Mouse (Mus musculus): ENCODE measurements around the gene Mprip. TPM values are rescaled to one million over a fixed set of nuclear protein-coding genes. Genes with fewer than 3 reads are reported as not detected.

Mprip gene
- polyA plus RNA-seq, 1 experiment: 246 TPM

DNA sequence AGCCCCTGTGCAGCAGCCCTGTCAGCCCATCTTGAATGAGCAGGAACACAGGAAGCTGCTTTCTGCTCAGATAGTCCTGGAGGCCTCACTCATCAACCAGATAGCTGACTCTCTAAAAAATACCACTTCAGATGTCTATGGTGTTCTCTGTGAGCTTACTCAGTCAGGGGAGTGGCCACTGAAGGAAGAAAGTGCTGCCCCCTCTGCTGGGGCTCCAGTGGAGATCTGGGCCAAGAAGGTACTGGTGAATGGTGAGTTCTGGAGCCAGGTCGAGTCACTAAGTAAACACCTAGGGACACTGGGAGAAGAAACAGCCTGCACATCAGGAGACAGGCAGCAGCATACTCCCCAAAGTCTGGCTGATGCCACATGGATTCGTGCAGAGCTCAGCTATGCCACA is 98.5 kb downstream of the Mprip start:
- Histone ChIP-seq H3K27ac (ENCODE audit: control insufficient read depth, insufficient read depth, low read depth, low read length) (no peak overlapping the region), H3K4me3 (ENCODE audit: control insufficient read depth, low read depth, low read length) (no peak overlapping the region), H3K27me3 (ENCODE audit: control insufficient read depth, insufficient read depth, low read length) (no peaks in the 10 kb centered on the region), H3K36me3 (ENCODE audit: control insufficient read depth, insufficient read depth, low read length) (peaks cover 2% of the 10 kb centered on the region; the same call in 1 of the 2 replicates), H3K4me1 (ENCODE audit: control insufficient read depth, insufficient read depth, low read length) (no peaks in the 10 kb centered on the region; the same call in 1 of the 2 replicates)
- no peak for TF ChIP-seq POLR2A (IDR thresholded peaks at IDR 0.05; ENCODE audit: control insufficient read depth, low read depth, low read length)
- no peak for TF ChIP-seq CTCF (IDR thresholded peaks at IDR 0.05; ENCODE audit: control insufficient read depth, insufficient read depth, insufficient replicate concordance, low read depth, low read length)

DNA sequence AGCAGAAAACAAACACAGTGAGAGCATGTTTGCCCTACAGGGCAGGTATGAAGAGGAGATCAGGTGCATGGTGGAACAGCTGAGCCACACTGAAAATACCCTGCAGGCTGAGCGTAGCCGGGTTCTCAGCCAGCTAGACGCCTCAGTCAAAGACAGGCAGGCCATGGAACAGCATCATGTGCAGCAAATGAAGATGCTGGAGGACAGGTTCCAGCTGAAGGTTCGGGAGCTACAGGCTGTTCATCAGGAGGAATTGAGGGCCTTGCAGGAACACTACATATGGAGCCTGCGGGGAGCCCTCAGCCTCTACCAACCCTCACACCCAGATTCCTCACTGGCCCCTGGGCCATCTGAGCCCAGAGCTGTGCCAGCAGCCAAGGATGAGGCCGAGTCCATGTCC is 99.7 kb downstream of the Mprip start:
- Histone ChIP-seq H3K4me1 (ENCODE audit: control insufficient read depth, insufficient read depth, low read length) (no peaks in the 10 kb centered on the region; the same call in 1 of the 2 replicates), H3K27ac (ENCODE audit: control insufficient read depth, insufficient read depth, low read depth, low read length) (no peak overlapping the region), H3K27me3 (ENCODE audit: control insufficient read depth, insufficient read depth, low read length) (no peaks in the 10 kb centered on the region), H3K36me3 (ENCODE audit: control insufficient read depth, insufficient read depth, low read length) (peaks cover 1% of the 10 kb centered on the region; the same call in 1 of the 2 replicates), H3K4me3 (ENCODE audit: control insufficient read depth, low read depth, low read length) (no peak overlapping the region)
- TF ChIP-seq POLR2A (IDR thresholded peaks at IDR 0.05; ENCODE audit: control insufficient read depth, low read depth, low read length) (no peak), CTCF (IDR thresholded peaks at IDR 0.05; ENCODE audit: control insufficient read depth, insufficient read depth, insufficient replicate concordance, low read depth, low read length) (no peak)

DNA sequence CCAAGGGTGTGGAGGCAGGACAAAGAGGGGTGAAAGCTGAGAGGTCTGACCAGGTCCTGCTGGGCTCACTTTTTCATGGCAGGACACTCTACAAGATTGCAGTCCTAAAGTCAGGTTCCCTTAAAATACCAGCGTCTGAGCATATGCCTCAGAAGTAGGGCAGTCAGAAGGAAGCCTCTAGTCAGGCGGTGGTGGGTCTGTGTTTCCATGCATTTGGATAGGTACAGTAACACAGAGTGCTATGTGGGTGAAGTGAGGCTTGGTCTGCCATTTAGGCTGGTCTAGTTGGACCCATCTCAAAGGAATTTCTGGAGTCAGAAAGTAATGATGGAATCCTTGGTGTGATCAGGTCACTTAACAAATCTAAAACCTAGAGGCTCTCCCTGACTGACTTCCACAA is 108.2 kb downstream of the Mprip start:
- H3K4me3 ChIP-seq (ENCODE audit: control insufficient read depth, low read depth, low read length): no peak overlapping the region
- no peak for TF ChIP-seq POLR2A (IDR thresholded peaks at IDR 0.05; ENCODE audit: control insufficient read depth, low read depth, low read length)
- TF ChIP-seq CTCF (IDR thresholded peaks at IDR 0.05; ENCODE audit: control insufficient read depth, insufficient read depth, insufficient replicate concordance, low read depth, low read length): no peak
- H3K36me3 ChIP-seq (ENCODE audit: control insufficient read depth, insufficient read depth, low read length): peaks cover 2% of the 10 kb centered on the region
- H3K4me1 ChIP-seq (ENCODE audit: control insufficient read depth, insufficient read depth, low read length): 0 out of 2 replicates have a peak, but pooled peaks cover 2% of the 10 kb centered on the region
- H3K27ac ChIP-seq (ENCODE audit: control insufficient read depth, insufficient read depth, low read depth, low read length): no peak overlapping the region
- H3K27me3 ChIP-seq (ENCODE audit: control insufficient read depth, insufficient read depth, low read length): no peaks in the 10 kb centered on the region

GRCm38 (mm10) chr11:59769738-59770137 is 108.6 kb downstream of the Mprip start:
- H3K4me1 ChIP-seq (ENCODE audit: control insufficient read depth, insufficient read depth, low read length): 0 out of 2 replicates have a peak, but pooled peaks cover 2% of the 10 kb centered on the region
- no peak overlapping the region for H3K4me3 ChIP-seq (ENCODE audit: control insufficient read depth, low read depth, low read length)
- H3K36me3 ChIP-seq (ENCODE audit: control insufficient read depth, insufficient read depth, low read length): peaks cover 2% of the 10 kb centered on the region
- TF ChIP-seq CTCF (IDR thresholded peaks at IDR 0.05; ENCODE audit: control insufficient read depth, insufficient read depth, insufficient replicate concordance, low read depth, low read length) (no peak), POLR2A (IDR thresholded peaks at IDR 0.05; ENCODE audit: control insufficient read depth, low read depth, low read length) (no peak)
- no peaks in the 10 kb centered on the region for H3K27me3 ChIP-seq (ENCODE audit: control insufficient read depth, insufficient read depth, low read length)
- H3K27ac ChIP-seq (ENCODE audit: control insufficient read depth, insufficient read depth, low read depth, low read length): no peak overlapping the region

DNA sequence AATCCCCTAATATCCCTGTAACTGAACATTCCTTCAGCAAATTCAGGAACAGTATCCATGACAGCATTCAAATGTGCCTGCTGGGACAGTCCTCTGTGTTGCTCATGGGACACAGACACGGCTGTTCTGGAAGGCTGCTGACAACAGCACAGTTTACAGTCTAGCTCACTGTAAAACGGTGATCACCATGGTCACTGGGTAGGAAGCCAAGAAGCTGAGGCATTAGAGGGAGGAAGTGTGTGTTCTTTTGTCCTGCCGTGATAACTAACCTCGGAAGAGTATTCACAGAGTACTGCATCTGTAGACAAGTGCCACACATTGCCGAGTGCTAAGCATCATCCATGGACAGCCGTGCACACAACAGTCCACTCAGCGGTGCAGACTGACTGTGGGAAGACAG is 109.6 kb downstream of the Mprip start:
- TF ChIP-seq CTCF (IDR thresholded peaks at IDR 0.05; ENCODE audit: control insufficient read depth, insufficient read depth, insufficient replicate concordance, low read depth, low read length): no peak
- no peak for TF ChIP-seq POLR2A (IDR thresholded peaks at IDR 0.05; ENCODE audit: control insufficient read depth, low read depth, low read length)
- H3K4me1 ChIP-seq (ENCODE audit: control insufficient read depth, insufficient read depth, low read length): 0 out of 2 replicates have a peak, but pooled peaks cover 2% of the 10 kb centered on the region
- peaks cover 2% of the 10 kb centered on the region for H3K36me3 ChIP-seq (ENCODE audit: control insufficient read depth, insufficient read depth, low read length)
- H3K27me3 ChIP-seq (ENCODE audit: control insufficient read depth, insufficient read depth, low read length): no peaks in the 10 kb centered on the region
- no peak overlapping the region for H3K4me3 ChIP-seq (ENCODE audit: control insufficient read depth, low read depth, low read length)
- no peak overlapping the region for H3K27ac ChIP-seq (ENCODE audit: control insufficient read depth, insufficient read depth, low read depth, low read length)

DNA sequence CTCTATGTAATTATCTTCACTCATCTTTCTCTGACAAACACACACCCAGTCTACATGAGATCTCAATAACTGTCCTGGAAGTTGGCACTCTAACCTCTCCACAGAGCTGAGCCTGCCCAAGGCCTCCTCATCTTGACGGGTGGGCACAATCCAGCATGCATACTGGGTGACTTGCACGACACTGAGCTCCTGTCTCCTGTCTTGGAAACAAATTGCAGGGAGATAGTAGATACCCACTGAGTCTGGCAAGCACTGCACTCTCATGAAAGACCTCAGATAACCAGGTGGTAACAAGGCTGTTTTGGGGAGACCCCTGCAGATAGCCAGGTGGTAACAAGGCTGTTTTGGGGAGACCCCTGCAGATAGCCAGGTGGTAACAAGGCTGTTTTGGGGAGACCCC is 111.2 kb downstream of the Mprip start:
- H3K36me3 ChIP-seq (ENCODE audit: control insufficient read depth, insufficient read depth, low read length): peaks cover 2% of the 10 kb centered on the region
- 0 out of 2 replicates have a peak, but pooled peaks cover 2% of the 10 kb centered on the region for H3K4me1 ChIP-seq (ENCODE audit: control insufficient read depth, insufficient read depth, low read length)
- H3K27ac ChIP-seq (ENCODE audit: control insufficient read depth, insufficient read depth, low read depth, low read length): no peak overlapping the region
- TF ChIP-seq POLR2A (IDR thresholded peaks at IDR 0.05; ENCODE audit: control insufficient read depth, low read depth, low read length) (no peak), CTCF (IDR thresholded peaks at IDR 0.05; ENCODE audit: control insufficient read depth, insufficient read depth, insufficient replicate concordance, low read depth, low read length) (no peak)
- H3K27me3 ChIP-seq (ENCODE audit: control insufficient read depth, insufficient read depth, low read length): no peaks in the 10 kb centered on the region
- H3K4me3 ChIP-seq (ENCODE audit: control insufficient read depth, low read depth, low read length): no peak overlapping the region

DNA sequence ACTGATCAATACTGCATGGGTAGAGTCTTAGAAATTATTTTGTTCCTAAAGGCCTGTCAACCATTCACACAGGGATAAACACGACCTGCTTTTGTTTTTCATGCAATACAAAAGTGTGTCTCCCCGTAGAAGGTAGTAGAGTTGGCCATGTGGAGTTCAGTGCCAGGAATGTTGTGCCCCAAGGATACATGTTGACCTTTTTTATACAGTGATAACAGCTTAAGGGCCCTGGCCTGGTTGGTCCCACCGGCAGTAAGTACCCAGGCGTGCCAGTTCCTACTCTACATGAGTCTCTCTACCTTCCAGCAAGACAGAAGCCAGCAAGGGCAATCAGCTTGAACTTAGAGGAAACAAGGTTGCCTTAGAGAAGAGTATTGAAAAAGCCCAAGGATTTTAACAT is 111.8 kb downstream of the Mprip start:
- no peak for TF ChIP-seq POLR2A (IDR thresholded peaks at IDR 0.05; ENCODE audit: control insufficient read depth, low read depth, low read length)
- TF ChIP-seq CTCF (IDR thresholded peaks at IDR 0.05; ENCODE audit: control insufficient read depth, insufficient read depth, insufficient replicate concordance, low read depth, low read length): no peak
- Histone ChIP-seq H3K36me3 (ENCODE audit: control insufficient read depth, insufficient read depth, low read length) (peaks cover 2% of the 10 kb centered on the region), H3K27ac (ENCODE audit: control insufficient read depth, insufficient read depth, low read depth, low read length) (no peak overlapping the region), H3K4me1 (ENCODE audit: control insufficient read depth, insufficient read depth, low read length) (0 out of 2 replicates have a peak, but pooled peaks cover 2% of the 10 kb centered on the region), H3K4me3 (ENCODE audit: control insufficient read depth, low read depth, low read length) (no peak overlapping the region), H3K27me3 (ENCODE audit: control insufficient read depth, insufficient read depth, low read length) (no peaks in the 10 kb centered on the region)
